Mouse (Mus musculus) hematopoietic stem cell, adult 5-6 weeks (primary cell): ENCODE data around the gene Wnt5b. TPM values are rescaled to one million over a fixed set of nuclear protein-coding genes. Genes with fewer than 3 reads are reported as not detected.
"Not testable (repeated sequence)": the region's sequence is repeated elsewhere in the genome, so short reads cannot be mapped to it uniquely, and the experiment has no call there.

Source experiments
- ATAC-seq, 2 experiments: fragments of 125-278 bp in 1 of 2; replicated peaks in 1 of 2; 2 replicates each; pipeline ENCODE4 v1.8.0; 2016 to 2017; ENCODE audit warnings: inconsistent platforms in 2 of 2, mild to moderate bottlenecking in 2 of 2, moderate number of reproducible peaks in 2 of 2, low read depth in 1 of 2, moderate TSS enrichment in 1 of 2; ENCODE audit not compliant: low FRiP score in 2 of 2, poor library complexity in 2 of 2, severe bottlenecking in 2 of 2, insufficient read depth in 1 of 2, low TSS enrichment in 1 of 2
- total RNA-seq: library from RNA; stranded (forward); fragments of 172-1452, 232-1000 nt; gene quantifications from 2 replicates; pipeline ENCODE4 v1.2.3, GENCODE M21; 2017

The Wnt5b gene
- total RNA-seq, 1 experiment from 2014 or later: not detected

DNA sequence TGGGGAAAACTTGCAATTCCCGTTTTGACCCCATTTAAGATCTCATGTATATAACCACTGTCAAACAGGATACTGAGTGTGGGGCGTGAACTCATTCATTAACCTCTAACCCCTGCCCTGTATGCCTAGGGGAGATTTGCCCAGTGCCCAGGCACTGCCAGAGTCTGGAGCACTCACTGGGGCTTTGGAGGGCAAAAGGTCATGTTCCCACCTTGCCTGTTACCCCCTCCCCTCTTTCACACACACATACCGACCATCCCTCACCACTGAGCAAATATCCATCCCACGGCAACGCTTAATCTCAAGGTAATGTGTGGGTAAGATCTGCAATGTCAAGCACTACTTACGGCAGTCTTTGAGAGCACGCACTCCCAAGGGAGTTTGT, 51.5 kb downstream of the Wnt5b start:
- ATAC-seq: no peak

DNA sequence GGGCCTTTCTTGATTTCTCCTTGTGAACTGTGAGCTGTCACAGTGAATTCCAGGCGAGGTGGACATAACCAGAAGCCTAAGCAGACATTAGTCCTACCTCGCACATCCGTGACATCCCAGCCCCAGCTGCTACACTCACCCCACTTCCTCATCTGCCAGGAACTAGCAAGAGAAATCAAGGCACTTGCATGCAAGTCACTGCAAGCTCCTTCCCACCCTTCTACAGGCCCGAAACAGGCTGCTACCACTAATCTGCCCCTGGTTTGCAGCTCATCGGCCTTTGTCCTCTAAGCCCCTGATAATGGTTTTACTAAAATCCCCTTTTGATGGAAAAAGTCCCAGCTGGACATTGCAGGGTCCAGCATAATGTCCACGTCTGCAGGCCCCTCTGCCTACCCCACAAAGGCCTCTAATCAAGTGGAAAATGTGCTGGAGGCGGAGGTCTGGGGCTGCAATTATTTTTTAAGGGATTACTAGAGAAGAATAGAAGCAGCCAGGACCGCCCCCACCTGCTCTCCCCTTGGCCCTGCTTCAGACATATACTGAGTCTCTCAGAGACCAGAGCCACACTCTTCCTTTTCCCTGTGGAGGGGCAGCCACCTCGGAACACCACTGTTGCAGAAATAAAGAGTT, 52.0 kb downstream of the Wnt5b start:
- ATAC-seq: no peak

DNA sequence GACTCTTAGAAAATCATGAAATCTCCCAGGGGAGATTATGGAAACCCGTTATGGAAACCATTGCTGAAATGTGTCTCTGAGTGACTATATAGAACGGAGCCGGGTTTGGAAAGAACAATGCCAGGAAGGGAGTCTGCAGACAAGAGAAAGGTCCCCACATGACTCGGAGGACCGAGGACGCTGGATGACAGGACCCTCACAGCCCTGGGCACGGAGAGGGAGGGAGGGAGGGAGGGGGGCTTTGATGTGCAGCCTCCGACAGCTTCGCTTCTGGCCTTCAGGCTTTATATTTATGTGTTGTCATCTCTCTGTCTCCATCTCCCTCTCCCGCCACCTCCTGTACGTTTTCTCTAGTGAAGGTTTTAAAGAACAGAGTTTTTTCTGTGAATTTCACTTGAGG, 53.1 kb downstream of the Wnt5b start:
- no peak for ATAC-seq

DNA sequence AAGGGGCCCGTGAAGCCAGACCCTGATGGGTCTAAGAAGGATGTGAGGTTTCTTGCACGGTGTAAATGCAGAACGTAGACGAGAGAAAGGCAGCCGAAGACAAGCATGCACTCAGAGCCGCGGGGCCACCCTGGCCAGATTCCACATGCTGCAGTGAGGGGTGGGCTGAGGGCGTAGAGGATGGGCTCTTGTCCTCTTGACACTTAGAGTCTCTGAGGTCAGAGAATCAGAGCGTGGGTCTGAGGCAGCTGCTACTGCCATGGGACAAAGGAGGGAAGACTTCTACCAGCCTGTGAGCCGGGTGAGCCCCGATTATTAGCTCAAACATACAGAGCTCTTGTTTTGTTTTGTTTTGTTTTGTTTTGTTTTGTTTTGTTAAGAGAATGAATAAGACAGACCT, 53.6 kb downstream of the Wnt5b start:
- ATAC-seq: no peak

DNA sequence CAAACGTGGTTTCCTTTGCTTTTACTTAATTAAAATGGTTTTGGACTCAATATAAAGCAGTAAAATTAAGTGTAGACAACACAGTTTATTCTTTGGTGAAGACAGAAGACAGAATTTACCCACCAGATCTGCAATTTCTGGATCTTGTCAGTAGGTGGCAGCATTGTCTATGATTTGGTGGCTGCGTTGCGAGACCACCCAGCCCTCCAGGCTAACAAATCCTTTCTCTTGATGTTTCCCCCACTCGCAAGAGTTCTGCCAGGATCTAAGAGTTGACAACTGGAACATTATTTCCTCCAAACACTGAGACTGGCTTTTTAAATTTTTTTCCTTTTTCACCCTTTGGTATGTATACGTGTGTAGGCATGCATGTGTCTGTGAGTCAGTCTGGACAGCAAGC, 54.4 kb downstream of the Wnt5b start:
- ATAC-seq: peak; percentile 59 to 66; a peak in 3 of 4 replicates

DNA sequence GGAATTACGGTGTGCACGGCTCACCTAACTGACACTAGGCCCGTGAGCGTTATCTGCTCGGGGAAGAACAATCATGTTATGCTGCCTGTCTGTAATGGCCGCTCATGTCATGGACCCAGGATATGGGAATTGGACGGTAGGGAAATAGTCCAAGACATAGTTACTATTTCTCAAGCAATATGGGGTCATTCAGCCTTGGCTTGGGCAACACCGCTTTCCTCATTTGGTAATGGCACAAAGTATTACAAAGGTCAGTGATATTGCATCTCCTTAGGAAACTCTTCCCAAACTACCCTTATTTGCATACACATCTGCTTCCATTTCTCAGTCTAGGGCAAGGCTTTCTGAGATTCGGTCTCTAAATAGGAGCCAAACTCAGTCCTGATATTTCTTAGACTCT, 56.5 kb downstream of the Wnt5b start:
- no peak; a peak in 1 of 4 replicates for ATAC-seq

DNA sequence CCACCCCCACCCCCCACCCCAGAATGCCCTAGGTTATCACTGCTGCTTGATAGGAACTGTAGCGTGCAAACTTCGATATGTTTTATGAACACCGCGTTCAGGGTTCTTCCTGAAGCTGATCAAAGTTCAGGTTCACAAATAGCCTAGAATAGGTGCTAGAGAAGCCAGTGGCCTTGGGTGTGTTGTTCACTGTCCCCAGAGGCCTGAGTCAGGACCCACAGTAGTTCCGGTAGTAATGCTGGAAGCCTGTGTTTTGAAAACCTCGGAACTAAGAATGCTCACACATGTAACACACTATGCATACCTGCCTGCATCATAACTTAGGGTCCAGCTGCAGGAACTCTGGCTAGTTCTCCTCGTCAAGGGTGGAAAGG, 57.1 kb downstream of the Wnt5b start:
- ATAC-seq: no peak

DNA sequence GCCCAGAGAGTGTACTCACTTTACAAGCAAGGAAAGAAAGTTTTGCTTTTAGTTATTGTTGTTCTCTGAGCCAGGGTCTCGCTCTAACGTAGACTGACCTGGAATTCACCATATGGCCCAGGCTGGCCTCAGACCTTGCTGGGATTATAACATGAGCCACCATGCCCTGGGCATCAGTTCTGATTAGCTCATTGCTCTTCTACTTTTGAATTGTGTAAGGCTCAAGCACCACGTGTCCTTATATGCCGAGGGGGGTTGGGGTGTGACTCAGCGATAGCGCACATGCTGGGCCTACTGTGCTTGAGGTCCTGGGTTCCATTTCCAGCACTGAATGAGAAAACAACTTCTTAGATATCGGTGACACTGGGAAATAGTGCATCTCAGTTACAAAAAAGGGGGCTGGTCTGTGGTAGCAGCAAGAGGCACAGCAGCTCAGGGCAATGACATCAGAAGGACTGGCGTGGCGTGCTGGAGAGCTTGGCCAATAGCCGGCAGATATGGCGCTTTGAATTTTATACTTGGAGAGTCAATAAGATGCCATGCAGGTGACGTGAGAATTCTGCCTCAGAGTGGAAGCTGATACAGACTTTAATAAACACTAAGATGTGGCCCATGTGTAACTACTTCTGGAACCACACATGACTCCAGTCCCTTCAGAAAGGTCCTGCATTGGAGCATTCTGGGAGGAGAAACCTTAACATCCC, 57.6 kb downstream of the Wnt5b start:
- ATAC-seq: no peak

DNA sequence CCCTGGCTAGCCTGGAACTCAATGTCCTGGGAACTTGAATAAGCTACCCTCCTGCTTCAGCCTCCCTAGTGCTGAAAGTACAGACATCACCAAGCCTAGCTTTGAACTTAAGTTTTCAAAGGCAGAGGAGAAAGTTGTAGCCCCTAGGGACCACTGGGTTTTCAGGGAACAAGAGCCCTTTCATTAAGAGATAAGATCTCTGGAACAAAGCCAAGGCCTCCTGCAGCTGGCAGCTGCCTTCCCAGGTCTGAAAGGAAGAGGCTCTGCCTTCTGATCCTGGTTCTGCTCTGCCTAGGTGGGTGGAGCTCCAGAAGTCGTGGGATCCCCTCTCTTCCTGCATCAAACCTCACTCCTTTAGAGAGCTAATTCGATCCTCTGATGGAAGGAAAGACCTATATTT, 58.7 kb downstream of the Wnt5b start:
- no peak for ATAC-seq

DNA sequence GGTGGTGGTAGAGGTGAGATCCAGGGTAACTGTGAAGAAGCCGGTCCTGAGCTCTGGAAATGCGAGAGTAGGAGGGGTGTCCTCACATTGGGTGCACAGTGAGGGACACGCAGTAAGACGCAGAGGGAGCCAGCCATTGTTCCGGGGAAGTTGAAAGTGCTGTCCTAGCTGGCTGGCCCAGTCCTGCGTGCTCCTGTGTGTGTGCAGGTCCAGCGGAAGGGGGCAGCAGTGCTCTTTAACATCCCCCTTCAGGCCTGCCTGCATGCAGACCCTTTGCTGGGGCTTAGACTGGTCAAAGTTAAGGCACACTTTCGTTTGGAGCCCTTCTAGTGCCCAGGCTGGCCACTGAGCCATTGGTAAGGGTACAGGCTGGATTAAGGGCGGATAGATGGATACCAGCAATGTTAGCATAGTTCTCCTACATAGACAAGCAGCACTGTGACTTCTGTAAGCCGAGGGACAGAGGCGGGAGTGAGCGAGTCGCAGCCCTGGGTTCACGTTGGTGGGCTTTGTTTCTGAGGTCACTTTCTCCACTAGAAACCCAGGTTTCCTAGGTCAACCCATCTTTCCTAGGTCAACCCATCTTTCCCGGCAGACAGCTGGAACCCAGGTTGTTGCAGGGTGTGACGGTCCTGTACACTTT, 61.1 kb downstream of the Wnt5b start:
- no peak for ATAC-seq

DNA sequence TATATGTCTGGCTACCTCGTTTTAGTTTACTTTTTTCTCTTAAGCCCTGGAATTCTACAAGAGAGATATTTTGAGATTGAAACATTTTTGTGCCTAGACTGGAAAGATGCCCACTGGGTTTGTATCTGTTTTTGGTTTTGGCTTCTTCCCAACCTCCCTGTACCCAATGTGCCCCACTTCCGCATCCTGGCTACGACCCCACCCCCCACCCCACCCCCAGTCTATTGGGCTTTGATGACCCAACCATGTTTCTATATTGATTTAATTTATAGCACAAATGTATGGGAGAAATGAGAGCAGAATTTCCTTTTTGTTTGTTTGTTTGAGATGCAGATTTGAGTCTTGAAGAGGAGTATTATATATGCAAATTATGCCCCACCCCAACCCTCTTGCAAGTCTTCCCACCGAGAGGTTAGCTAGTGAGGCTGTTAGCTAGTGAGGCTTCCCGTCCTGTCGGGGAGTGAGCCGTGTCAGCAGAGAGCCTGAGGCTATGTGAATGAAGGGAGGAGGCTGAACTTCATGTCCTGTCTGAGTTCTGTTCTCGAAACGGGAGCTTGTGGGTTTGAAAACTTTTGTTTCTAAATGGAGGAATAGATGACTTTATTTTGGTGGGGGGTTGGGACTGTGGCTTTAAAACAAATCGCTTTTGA, 62.3 kb downstream of the Wnt5b start:
- not testable (repeated sequence) for ATAC-seq

DNA sequence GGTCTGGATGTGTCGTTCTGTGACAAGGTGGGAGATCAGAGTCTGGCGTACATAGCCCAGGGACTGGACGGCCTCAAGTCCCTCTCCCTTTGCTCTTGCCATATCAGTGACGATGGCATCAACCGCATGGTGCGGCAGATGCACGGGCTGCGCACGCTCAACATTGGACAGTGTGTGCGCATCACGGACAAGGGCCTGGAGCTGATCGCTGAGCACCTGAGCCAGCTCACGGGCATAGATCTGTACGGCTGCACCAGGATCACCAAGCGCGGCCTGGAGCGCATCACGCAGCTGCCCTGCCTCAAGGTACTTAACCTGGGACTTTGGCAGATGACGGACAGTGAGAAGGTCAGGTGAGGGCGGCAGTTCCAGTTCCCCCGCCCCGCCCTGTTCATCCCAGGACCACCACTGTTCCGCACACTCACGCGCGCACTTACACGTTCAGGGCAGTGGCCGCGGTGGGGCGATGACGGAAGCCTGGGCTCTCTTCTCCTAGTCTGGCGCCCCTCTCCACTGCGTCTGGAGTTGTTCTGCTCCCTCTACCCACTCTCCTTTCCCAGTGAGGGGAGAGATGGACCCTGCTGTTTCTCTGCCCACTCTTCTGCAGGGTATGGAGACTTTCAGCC, 63.3 kb downstream of the Wnt5b start:
- ATAC-seq: no peak

DNA sequence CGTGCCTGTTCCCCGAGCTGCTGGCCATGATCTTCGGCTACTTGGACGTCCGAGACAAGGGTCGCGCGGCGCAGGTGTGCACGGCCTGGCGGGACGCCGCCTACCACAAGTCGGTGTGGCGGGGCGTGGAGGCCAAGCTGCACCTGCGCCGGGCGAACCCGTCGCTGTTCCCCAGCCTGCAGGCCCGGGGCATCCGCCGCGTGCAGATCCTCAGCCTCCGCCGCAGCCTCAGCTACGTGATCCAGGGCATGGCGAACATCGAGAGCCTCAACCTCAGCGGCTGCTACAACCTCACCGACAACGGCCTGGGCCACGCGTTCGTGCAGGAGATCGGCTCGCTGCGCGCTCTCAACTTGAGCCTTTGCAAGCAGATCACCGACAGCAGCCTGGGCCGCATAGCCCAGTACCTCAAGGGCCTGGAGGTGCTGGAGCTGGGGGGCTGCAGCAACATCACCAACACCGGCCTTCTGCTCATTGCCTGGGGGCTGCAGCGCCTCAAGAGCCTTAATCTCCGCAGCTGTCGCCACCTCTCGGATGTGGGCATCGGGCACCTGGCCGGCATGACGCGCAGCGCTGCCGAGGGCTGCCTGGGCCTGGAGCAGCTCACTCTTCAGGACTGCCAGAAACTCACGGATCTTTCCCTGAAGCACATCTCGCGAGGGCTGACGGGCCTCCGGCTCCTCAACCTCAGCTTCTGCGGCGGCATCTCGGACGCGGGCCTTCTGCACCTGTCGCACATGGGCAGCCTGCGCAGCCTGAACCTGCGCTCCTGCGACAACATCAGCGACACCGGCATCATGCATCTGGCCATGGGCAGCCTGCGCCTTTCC, 64.1 kb downstream of the Wnt5b start:
- ATAC-seq: peak; percentile 28 to 42

DNA sequence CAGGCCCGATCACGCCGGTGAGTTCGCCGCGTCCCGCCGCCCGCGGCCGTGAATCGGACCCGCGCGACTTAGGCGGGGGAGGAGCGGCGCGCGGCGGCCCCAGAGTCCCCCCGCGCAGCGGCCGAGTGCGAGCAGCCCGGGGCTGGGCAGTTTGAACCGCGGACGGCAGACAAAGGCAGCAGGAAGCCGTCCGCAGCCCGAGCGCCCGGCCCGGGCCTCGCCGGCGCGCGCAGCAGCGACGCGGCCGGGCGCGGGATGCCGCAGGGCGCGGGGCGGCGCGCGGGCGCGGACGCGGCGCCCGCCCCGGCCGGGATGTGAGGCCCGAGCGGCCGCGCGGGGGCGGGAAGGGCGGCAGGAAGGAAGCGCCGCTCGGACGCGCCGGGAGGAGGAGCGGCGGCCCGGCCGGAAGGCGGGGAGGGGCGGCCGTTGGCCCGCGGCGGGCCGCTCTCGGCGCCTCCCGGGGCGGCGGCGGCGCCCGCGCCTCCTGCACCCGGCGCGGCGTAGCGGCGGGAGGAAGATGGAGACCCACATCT, 64.7 kb downstream of the Wnt5b start, which contains the start of gene Fbxl14:
Fbxl14 (plus strand) TSS at position 326 of the 533 bp plus-strand sequence.
- ATAC-seq: no peak

DNA sequence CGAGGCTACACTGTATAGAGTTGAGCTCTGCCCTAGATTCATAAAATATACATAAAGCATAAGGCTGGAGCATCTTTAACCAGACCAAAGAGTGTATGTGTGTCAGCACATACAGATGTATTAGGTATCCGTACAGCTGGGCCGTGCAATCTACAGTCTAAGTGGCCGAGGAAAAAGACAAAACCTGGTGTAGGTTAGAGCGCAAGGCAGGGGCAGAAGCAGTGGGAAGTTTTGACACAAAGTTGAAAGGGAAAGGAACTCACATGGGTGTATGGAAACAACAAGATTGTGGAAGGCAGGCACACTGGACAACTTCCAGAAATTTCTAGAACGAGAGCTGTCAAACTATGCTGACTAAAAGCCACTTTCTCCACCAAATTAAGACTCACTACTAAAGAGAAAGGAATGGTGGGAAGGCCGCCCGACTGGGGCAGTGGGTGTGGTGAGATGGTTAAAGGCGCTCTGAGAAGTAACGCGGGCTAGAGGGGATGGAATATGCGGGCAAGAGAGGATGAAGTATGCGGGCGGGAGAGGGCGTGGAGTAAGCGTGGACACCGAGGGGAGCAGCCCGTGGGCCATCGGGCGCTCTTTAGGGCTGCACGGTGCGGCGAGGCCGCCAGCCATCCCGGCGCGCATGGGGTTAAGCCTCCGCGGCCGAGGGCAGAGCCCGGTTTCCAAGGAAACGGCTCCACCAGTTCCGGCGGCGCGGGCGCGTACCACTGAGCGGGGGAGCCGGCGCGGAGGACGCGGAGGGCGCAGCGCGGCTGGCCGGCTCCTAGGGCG, 65.4 kb downstream of the Wnt5b start:
- peak; percentile 42 to 49 for ATAC-seq

DNA sequence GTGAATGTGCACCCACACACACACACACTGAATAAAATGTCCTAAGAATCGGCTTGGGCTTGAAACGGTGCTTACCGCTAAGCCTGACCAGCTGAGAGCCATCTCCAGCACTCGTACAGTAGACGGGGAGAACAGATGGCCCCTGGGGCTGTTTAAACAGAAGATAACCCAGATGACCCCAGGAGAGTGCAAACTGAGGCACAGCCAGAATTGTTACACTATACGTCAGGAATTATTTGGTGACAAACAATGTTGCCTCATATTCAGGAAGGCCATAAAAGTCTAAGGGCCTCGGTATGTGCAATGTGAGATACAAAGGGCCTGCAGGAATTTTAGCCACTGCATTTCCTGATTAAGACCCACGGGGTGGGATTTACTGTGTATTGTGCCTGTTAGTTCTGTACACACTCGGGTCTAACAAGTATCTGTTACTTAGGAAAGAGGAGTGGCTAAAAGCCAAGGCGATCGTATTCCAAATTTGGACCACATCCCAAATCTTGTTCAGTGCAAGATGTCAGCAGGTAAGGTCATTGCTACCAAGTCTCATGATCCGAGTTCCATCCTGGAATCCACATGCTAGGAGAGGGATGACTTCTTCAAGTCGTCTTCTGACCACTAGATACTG, 66.3 kb downstream of the Wnt5b start:
- no peak for ATAC-seq
